Mouse (Mus musculus) embryo, embryonic 11.5 days (tissue): ENCODE data around the gene Cdk18.

Experiments
- DNase-seq: peaks from one replicate; pipeline ENCODE4 v3.0.0-alpha.2; 2012; ENCODE audit warnings: low read depth, low spot score

Gene Cdk18

DNA sequence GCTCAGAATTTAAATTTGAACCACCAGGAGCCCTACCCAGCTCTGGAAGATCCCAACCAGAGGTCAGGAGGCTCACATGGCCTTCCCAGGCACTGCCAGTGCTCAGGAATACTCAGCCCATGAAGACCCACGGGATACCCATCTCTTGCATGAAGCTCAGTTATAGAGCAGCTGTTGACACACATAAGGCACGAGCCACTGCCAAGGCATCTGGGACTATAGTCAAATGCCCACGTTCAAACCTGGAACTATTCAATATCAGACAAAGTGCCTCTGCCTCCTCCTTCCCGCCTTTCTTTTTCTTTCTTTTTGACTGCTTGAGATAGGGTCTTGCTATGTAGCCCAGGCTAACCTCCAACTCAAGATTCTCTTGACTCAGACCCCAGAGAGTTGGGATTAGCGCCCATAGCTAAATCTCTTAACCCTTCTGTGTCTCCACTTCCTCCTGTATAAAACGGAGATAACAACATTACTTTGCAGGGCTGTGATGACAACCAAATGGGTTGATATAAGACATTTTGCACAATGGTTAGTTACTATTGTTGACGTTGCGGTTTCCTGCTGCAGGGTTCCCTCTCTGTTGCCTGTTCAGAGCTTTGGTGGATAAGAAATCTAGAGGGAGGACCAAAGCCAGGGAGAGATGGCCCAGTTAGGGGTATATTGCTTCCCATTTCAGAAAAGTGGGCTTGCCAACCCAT is 73.9 kb downstream of the Cdk18 start:
- DNase-seq, result no peak

DNA sequence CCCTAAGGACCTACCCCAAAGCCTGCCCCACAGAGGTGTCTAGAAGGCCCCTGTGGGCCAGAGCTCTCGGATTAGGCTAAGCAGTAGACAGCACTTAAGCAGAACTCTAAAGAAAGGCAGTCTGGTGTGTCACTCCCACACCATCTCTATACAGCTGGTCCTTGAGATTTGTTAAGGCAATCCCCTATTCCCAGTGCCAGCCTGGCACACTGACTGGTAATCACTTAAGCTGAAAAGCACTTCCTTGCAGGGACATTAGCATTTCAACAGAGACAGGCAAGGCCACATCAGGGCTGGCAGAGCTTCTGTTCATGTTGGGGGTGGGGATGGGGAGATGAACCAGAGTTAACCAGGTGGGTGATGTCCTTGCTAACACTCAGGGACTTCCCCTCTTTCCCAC is 74.5 kb downstream of the Cdk18 start:
- DNase-seq, result no peak

DNA sequence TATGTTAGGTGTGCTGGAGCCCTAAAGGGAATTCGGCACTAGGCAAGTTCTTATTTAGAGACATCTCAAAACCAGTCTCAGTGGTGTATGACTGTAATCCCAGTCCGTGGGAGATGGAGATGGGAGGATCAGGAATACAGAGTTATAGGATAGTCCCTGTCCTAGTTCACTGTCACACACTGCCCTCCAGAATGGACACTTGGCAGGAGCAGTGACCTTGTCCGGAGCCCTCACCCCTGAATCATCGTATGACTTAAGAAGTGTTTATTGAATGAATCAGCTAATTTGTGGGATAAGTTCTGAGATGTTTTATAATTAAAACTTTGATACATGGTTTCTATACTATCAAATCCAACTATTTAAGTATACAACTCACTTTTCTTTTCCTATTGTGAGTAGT is 76.4 kb downstream of the Cdk18 start:
- DNase-seq, result no peak
